Mouse (Mus musculus) liver, adult 2 months (tissue): ENCODE data around the gene Cmc4.

Experiments used
- CTCF ChIP-seq: fragments of 200-500 bp; IDR thresholded peaks from 2 replicates; pipeline ENCODE4 v1.5.1; 2011; ENCODE audit warnings: low read depth, low read length, control low read depth
- POLR2A ChIP-seq: fragments of 200-500 bp; IDR thresholded peaks from 2 replicates; pipeline ENCODE4 v1.6.1; 2011; ENCODE audit warnings: low read length, control low read depth; ENCODE audit not compliant: insufficient read depth; ENCODE audit errors: extremely low read depth

GRCm38 (mm10) chrX:75381699-75382098, 34.7 kb downstream of the Cmc4 start:
- TF ChIP-seq CTCF (no peak), POLR2A (no peak)
